Mouse (Mus musculus) E14TG2a.4 (cell line): ENCODE data around the gene Mrc2.

Source experiments
- H3K27me3 ChIP-seq: 2 replicates; pipeline ENCODE4 v1.6.1; 2014; ENCODE audit warnings: low read length, control low read depth; ENCODE audit not compliant: insufficient read depth
- H3K36me3 ChIP-seq: 2 replicates; pipeline ENCODE4 v1.6.1; 2014; ENCODE audit warnings: low read length, control low read depth; ENCODE audit not compliant: insufficient read depth
- H3K4me1 ChIP-seq: replicated peaks from 2 replicates; pipeline ENCODE4 v1.6.1; 2014; ENCODE audit warnings: low read depth, low read length, control low read depth
- H3K4me3 ChIP-seq: replicated peaks from 2 replicates; pipeline ENCODE4 v1.5.1; 2014; ENCODE audit warnings: mild to moderate bottlenecking, low read length
- H3K9me3 ChIP-seq: 2 replicates; pipeline ENCODE4 v1.6.1; 2014; ENCODE audit warnings: low read length, control low read depth
- CTCF ChIP-seq: conservative IDR thresholded peaks from 2 replicates; pipeline ENCODE4 v1.5.1; 2014; ENCODE audit warnings: low read length
- NANOG ChIP-seq: IDR thresholded peaks from 2 replicates; pipeline ENCODE4 v1.6.1; 2014; ENCODE audit warnings: borderline replicate concordance, low read length, mixed read lengths
- POU5F1 ChIP-seq: IDR thresholded peaks from 2 replicates; pipeline ENCODE4 v1.6.1; 2014; ENCODE audit warnings: low read length, borderline replicate concordance

The Mrc2 gene

GRCm38 (mm10) chr11:105313633-105314014 lies 21.2 kb downstream of the Mrc2 start:
- Histone ChIP-seq H3K4me1 (peaks cover 28% of the 10 kb centered on the region), H3K9me3 (no peaks in the 10 kb centered on the region)

GRCm38 (mm10) chr11:105315296-105315695 lies 22.9 kb downstream of the Mrc2 start:
- H3K27me3 ChIP-seq = peaks cover 13% of the 10 kb centered on the region
- H3K9me3 ChIP-seq = no peaks in the 10 kb centered on the region
- no peak for TF ChIP-seq CTCF
- no peak for TF ChIP-seq POU5F1
- TF ChIP-seq NANOG = no peak
- H3K36me3 ChIP-seq = no peaks in the 10 kb centered on the region
- no peak overlapping the region for H3K4me3 ChIP-seq
- H3K4me1 ChIP-seq = peaks cover 28% of the 10 kb centered on the region

More at GRCm38 (mm10) chr11:105313633-105314014, 21.2 kb downstream of the Mrc2 start:
- no peak overlapping the region for H3K4me3 ChIP-seq
- no peaks in the 10 kb centered on the region for H3K36me3 ChIP-seq
- no peak for TF ChIP-seq POU5F1
- no peak for TF ChIP-seq CTCF
- TF ChIP-seq NANOG = no peak
- H3K27me3 ChIP-seq = peaks cover 13% of the 10 kb centered on the region

- TF ChIP-seq NANOG = no peak
- TF ChIP-seq CTCF = no peak
- no peak for TF ChIP-seq POU5F1
- H3K4me3 ChIP-seq = no peak overlapping the region
- peaks cover 13% of the 10 kb centered on the region for H3K27me3 ChIP-seq
- no peaks in the 10 kb centered on the region for H3K36me3 ChIP-seq
- H3K4me1 ChIP-seq = peaks cover 28% of the 10 kb centered on the region
- H3K9me3 ChIP-seq = no peaks in the 10 kb centered on the region
Observed at GRCm38 (mm10) chr11:105316121-105316520, 23.7 kb downstream of the Mrc2 start.

GRCm38 (mm10) chr11:105317769-105318168 lies 25.3 kb downstream of the Mrc2 start:
- Histone ChIP-seq H3K4me1 (peaks cover 16% of the 10 kb centered on the region), H3K27me3 (peaks cover 9% of the 10 kb centered on the region; the same call in 1 of the 2 replicates), H3K36me3 (no peaks in the 10 kb centered on the region), H3K9me3 (no peaks in the 10 kb centered on the region), H3K4me3 (no peak overlapping the region)
- TF ChIP-seq POU5F1 = no peak
- TF ChIP-seq NANOG = no peak
- no peak for TF ChIP-seq CTCF

- no peaks in the 10 kb centered on the region; the same call in 1 of the 2 replicates for H3K4me1 ChIP-seq
- H3K4me3 ChIP-seq = no peak overlapping the region
- H3K9me3 ChIP-seq = no peaks in the 10 kb centered on the region
- H3K36me3 ChIP-seq = no peaks in the 10 kb centered on the region
- TF ChIP-seq CTCF = no peak
- TF ChIP-seq POU5F1 = no peak
- TF ChIP-seq NANOG = no peak
- H3K27me3 ChIP-seq = 0 out of 2 replicates have a peak, but pooled peaks cover under 1% of the 10 kb centered on the region
Observed at GRCm38 (mm10) chr11:105321090-105321489, 28.6 kb downstream of the Mrc2 start.

- Histone ChIP-seq H3K9me3 (no peaks in the 10 kb centered on the region), H3K36me3 (no peaks in the 10 kb centered on the region), H3K4me3 (no peak overlapping the region), H3K27me3 (peaks cover 7% of the 10 kb centered on the region), H3K4me1 (peaks cover 11% of the 10 kb centered on the region)
- no peak for TF ChIP-seq CTCF
- TF ChIP-seq NANOG = no peak
- TF ChIP-seq POU5F1 = no peak
Observed at GRCm38 (mm10) chr11:105323530-105323929, 31.1 kb downstream of the Mrc2 start.

GRCm38 (mm10) chr11:105327101-105327500 lies 34.7 kb downstream of the Mrc2 start:
- TF ChIP-seq NANOG = no peak
- no peak for TF ChIP-seq CTCF
- no peak for TF ChIP-seq POU5F1
- H3K9me3 ChIP-seq = no peaks in the 10 kb centered on the region
- H3K4me1 ChIP-seq = peaks cover 20% of the 10 kb centered on the region
- no peaks in the 10 kb centered on the region for H3K36me3 ChIP-seq
- H3K27me3 ChIP-seq = peaks cover 30% of the 10 kb centered on the region
- H3K4me3 ChIP-seq = no peak overlapping the region

GRCm38 (mm10) chr11:105329962-105330361 lies 37.5 kb downstream of the Mrc2 start:
- peaks cover 32% of the 10 kb centered on the region for H3K4me1 ChIP-seq
- peaks cover 30% of the 10 kb centered on the region for H3K27me3 ChIP-seq
- TF ChIP-seq CTCF = no peak
- no peak for TF ChIP-seq POU5F1
- TF ChIP-seq NANOG = no peak
- H3K36me3 ChIP-seq = no peaks in the 10 kb centered on the region
- no peaks in the 10 kb centered on the region for H3K9me3 ChIP-seq
- no peak overlapping the region for H3K4me3 ChIP-seq

GRCm38 (mm10) chr11:105331129-105331528 lies 38.7 kb downstream of the Mrc2 start:
- Histone ChIP-seq H3K9me3 (no peaks in the 10 kb centered on the region), H3K4me3 (no peak overlapping the region), H3K27me3 (peaks cover 32% of the 10 kb centered on the region), H3K36me3 (no peaks in the 10 kb centered on the region), H3K4me1 (peaks cover 32% of the 10 kb centered on the region)
- TF ChIP-seq NANOG = no peak
- no peak for TF ChIP-seq CTCF
- TF ChIP-seq POU5F1 = no peak
